Comparison of ENCODE assay signal across 8 mouse cellular contexts in the genomic region with DNA sequence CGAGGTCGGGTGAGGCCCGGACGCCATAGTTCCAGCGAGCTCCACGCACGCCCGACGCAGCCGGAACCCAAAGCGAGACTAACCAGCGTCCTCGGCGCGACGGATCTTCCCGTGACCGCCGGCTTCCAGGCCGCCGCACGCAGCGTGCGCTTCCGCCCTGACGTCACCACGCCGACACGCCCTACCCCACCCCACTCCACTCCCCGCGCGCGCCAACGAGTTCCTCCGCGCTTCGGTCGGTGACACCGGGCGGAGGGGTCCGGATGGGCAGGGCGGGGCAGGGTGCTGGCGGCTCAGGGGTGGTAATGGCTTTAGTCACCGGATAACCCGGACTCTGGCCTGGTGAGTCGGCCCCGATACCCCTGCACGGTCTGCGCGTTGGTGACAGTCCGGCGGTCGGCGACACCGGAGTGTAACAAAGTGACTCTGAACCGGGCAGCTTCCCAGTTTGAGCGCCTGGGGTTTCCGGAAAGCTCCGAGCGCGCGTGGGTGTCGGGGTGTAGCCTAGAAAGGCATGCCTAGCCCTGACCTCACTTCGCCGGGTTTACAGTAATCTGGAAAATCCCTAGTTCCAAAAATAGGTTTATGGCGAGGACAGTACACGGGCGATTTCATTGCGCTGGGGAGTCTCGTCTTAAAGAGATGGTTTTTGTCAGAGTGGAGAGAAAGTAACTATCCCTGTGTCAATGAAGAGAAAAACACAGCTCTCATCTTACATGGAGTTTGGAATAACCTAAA. TPM values are rescaled to one million over a fixed set of nuclear protein-coding genes. Genes with fewer than 3 reads are reported as not detected.
DNase-seq lines count a peak whose midpoint lies in the region; ATAC-seq lines count a peak whose summit lies in the region.

TSS of gene Ccnl1 (minus strand) at position 148 of the 738 bp plus-strand sequence.

- ATAC-seq in megakaryocyte, adult 5-6 weeks (ENCODE audit: poor library complexity, severe bottlenecking) = peak; percentile 81

- peak; percentile 98 to 99 for DNase-seq in adrenal gland, adult (ENCODE audit: inconsistent age in 2 of 2, low spot score in 1 of 2)
- peak; percentile 98 for DNase-seq in embryo, embryonic 10 days (ENCODE audit: low spot score)
- DNase-seq in gastrocnemius, postnatal 10 days = peak; percentile 98
- peak; percentile 97 for DNase-seq in induced T-regulatory cell, adult 2 months (ENCODE audit: low read depth)
- DNase-seq in left cerebral cortex, adult 8-10 months (ENCODE audit: low spot score in 2 of 2) = peak; percentile 91 to 92
- peak; percentile 96 for DNase-seq in right cerebral cortex, adult 18-20 months
- peak; percentile 99 for DNase-seq in urinary bladder, adult 2 months (ENCODE audit: low spot score)

RNA-seq across cellular contexts. Expression of gene Ccnl1, which starts in this region (rescaled TPM):
- total RNA-seq in gastrocnemius, postnatal 10 days (2021) = 10 to 100 TPM; 22.7 to 36.5 TPM
- total RNA-seq in left cerebral cortex, adult 8-10 months (2022) = 10 to 100 TPM; 50.2 to 57.0 (median 52.7) TPM
- 189 and 190 TPM in 2 replicates for total RNA-seq in megakaryocyte, adult 5-6 weeks (2015)
- total RNA-seq in megakaryocyte, adult 5-6 weeks (2017) = 249 and 290 TPM in 2 replicates
- polyA plus RNA-seq in urinary bladder, adult 2 months (2012; rRNA removed) = 86.0 and 114 TPM in 2 replicates

Comparison
In these comparisons a context has a peak if more than half of its experiments do, and no peak if none do; other contexts are left out.
1. Peak in every context shown above with its lines: DNase-seq and ATAC-seq.